Mouse (Mus musculus) olfactory bulb, adult 2 months (tissue): ENCODE measurements at regions not wholly inside any gene's neighbourhood (a gene's known extent, or its start where the extent isn't known, plus 50 kb on each side); places are given as distances from the start of the nearest gene placed in this dataset.

ENCODE experiments used
- H3K27ac ChIP-seq: fragments of 200-500 bp; 2 replicates; pipeline ENCODE4 v1.5.1; 2012; ENCODE audit warnings: low read depth, low read length; ENCODE audit not compliant: insufficient read depth
- H3K4me1 ChIP-seq: fragments of 200-500 bp; 2 replicates; pipeline ENCODE4 v1.6.1; 2012; ENCODE audit warnings: low read length; ENCODE audit not compliant: control insufficient read depth, insufficient read depth
- H3K4me3 ChIP-seq: fragments of 200-500 bp; 2 replicates; pipeline ENCODE4 v1.5.1; 2012; ENCODE audit warnings: mild to moderate bottlenecking, low read depth, low read length, moderate library complexity; ENCODE audit not compliant: insufficient read depth
- CTCF ChIP-seq: fragments of 200-500 bp; IDR thresholded peaks from 2 replicates; pipeline ENCODE4 v1.5.1; 2012; ENCODE audit warnings: low read depth, mild to moderate bottlenecking, low read length, moderate library complexity; ENCODE audit not compliant: insufficient read depth
- POLR2A ChIP-seq: fragments of 200-500 bp; IDR thresholded peaks from 2 replicates; pipeline ENCODE4 v1.6.1; 2012; ENCODE audit warnings: mild to moderate bottlenecking, low read depth, low read length, moderate library complexity; ENCODE audit not compliant: insufficient read depth
- WGBS: fragments of 180-500 bp; shearing (Covaris S2); methylation state at CpG from one replicate; pipeline ENCODE4 v1.1.7; 2018; 5-methylcytosine and 5-hydroxymethylcytosine counted together

- Histone ChIP-seq H3K4me1 (no peaks in the 10 kb centered on the region), H3K4me3 (no peak overlapping the region), H3K27ac (no peak overlapping the region)
- 33% methylated on average over 5 of the region's 5 CpGs for WGBS
- no peak for TF ChIP-seq POLR2A
- TF ChIP-seq CTCF: no peak
Observed at GRCm38 (mm10) chr10:109607121-109607520, 596.3 kb upstream of the Syt1 start.

GRCm38 (mm10) chr10:109603241-109603640 is 592.5 kb upstream of the Syt1 start:
- H3K27ac ChIP-seq: no peak overlapping the region
- H3K4me3 ChIP-seq: no peak overlapping the region
- 96% methylated on average over 3 of the region's 3 CpGs for WGBS
- H3K4me1 ChIP-seq: no peaks in the 10 kb centered on the region
- TF ChIP-seq CTCF: no peak
- TF ChIP-seq POLR2A: no peak

- WGBS: 25% methylated on average over 3 of the region's 3 CpGs
Observed at GRCm38 (mm10) chr10:109598604-109599003, 587.8 kb upstream of the Syt1 start.

GRCm38 (mm10) chr10:109573200-109573599 is 562.4 kb upstream of the Syt1 start:
- no peak for TF ChIP-seq POLR2A
- TF ChIP-seq CTCF: no peak
- 92% methylated on average over 4 of the region's 4 CpGs for WGBS
- H3K27ac ChIP-seq: no peak overlapping the region
- H3K4me3 ChIP-seq: no peak overlapping the region
- no peaks in the 10 kb centered on the region for H3K4me1 ChIP-seq

More at GRCm38 (mm10) chr10:109598604-109599003, 587.8 kb upstream of the Syt1 start:
- H3K27ac ChIP-seq: no peak overlapping the region
- H3K4me1 ChIP-seq: no peaks in the 10 kb centered on the region
- no peak overlapping the region for H3K4me3 ChIP-seq
- TF ChIP-seq POLR2A: no peak
- TF ChIP-seq CTCF: no peak

- no peak overlapping the region for H3K27ac ChIP-seq
- no peak for TF ChIP-seq CTCF
- no peak for TF ChIP-seq POLR2A
- WGBS: 74% methylated on average over 2 of the region's 2 CpGs
- no peak overlapping the region for H3K4me3 ChIP-seq
- H3K4me1 ChIP-seq: no peaks in the 10 kb centered on the region
Observed at GRCm38 (mm10) chr10:109569798-109570197, 559.0 kb upstream of the Syt1 start.

- Histone ChIP-seq H3K27ac (no peak overlapping the region), H3K4me3 (no peak overlapping the region), H3K4me1 (no peaks in the 10 kb centered on the region)
- TF ChIP-seq CTCF (no peak), POLR2A (no peak)
- WGBS: 80% methylated on average over 2 of the region's 2 CpGs
Observed at GRCm38 (mm10) chr10:109566675-109567074, 555.9 kb upstream of the Syt1 start.

GRCm38 (mm10) chr10:109561638-109562037 is 550.9 kb upstream of the Syt1 start:
- 28% methylated on average over 2 of the region's 2 CpGs for WGBS
- TF ChIP-seq POLR2A (no peak), CTCF (no peak)
- H3K27ac ChIP-seq: no peak overlapping the region

GRCm38 (mm10) chr10:109561094-109561493 is 550.3 kb upstream of the Syt1 start:
- H3K27ac ChIP-seq: peak overlapping the region; percentile 56
- H3K4me1 ChIP-seq: peaks cover 3% of the 10 kb centered on the region; the same call in 1 of the 2 replicates
- TF ChIP-seq CTCF (no peak), POLR2A (no peak)
- no peak overlapping the region for H3K4me3 ChIP-seq
- 9% methylated on average over 1 of the region's 1 CpGs for WGBS

More at GRCm38 (mm10) chr10:109561638-109562037, 550.9 kb upstream of the Syt1 start:
- Histone ChIP-seq H3K4me3 (no peak overlapping the region), H3K4me1 (peaks cover 3% of the 10 kb centered on the region; the same call in 1 of the 2 replicates)

- Histone ChIP-seq H3K4me1 (no peaks in the 10 kb centered on the region), H3K4me3 (no peak overlapping the region), H3K27ac (no peak overlapping the region)
- WGBS: 54% methylated on average over 1 of the region's 1 CpGs
- TF ChIP-seq POLR2A (no peak), CTCF (no peak)
Observed at GRCm38 (mm10) chr10:109543301-109543700, 532.5 kb upstream of the Syt1 start.

GRCm38 (mm10) chr10:109540229-109540628 is 529.4 kb upstream of the Syt1 start:
- 95% methylated on average over 2 of the region's 2 CpGs for WGBS
- no peak overlapping the region for H3K27ac ChIP-seq

More at GRCm38 (mm10) chr10:109540229-109540628, 529.4 kb upstream of the Syt1 start:
- TF ChIP-seq POLR2A (no peak), CTCF (no peak)
- no peaks in the 10 kb centered on the region for H3K4me1 ChIP-seq
- no peak overlapping the region for H3K4me3 ChIP-seq
